Mouse (Mus musculus) forebrain, embryonic 15.5 days (tissue): ENCODE measurements around the gene Ltf. TPM values are rescaled to one million over a fixed set of nuclear protein-coding genes. Genes with fewer than 3 reads are reported as not detected.

ENCODE experiments used
- ATAC-seq: fragments of 200-750 bp; cut with Nextera tagmentation; replicated peaks from 2 replicates; pipeline ENCODE4 v1.8.0; 2017; ENCODE audit warnings: mild to moderate bottlenecking, moderate TSS enrichment, moderate library complexity
- H3K27ac ChIP-seq: fragments of 300-500 bp; sonication (generic); replicated peaks from 2 replicates; pipeline ENCODE4 v1.5.1; 2015; ENCODE audit warnings: mild to moderate bottlenecking, inconsistent platforms
- H3K27me3 ChIP-seq: fragments of 300-500 bp; sonication (generic); 2 replicates; pipeline ENCODE4 v1.6.1; 2015; ENCODE audit warnings: inconsistent platforms
- H3K36me3 ChIP-seq: fragments of 300-500 bp; sonication (generic); 2 replicates; pipeline ENCODE4 v1.6.1; 2015; ENCODE audit warnings: mild to moderate bottlenecking, inconsistent platforms
- H3K4me1 ChIP-seq: fragments of 300-500 bp; sonication (generic); 2 replicates; pipeline ENCODE4 v1.6.1; 2015; ENCODE audit warnings: inconsistent platforms
- H3K4me2 ChIP-seq: fragments of 300-500 bp; sonication (generic); replicated peaks from 2 replicates; pipeline ENCODE4 v1.6.1; 2015; ENCODE audit warnings: mild to moderate bottlenecking, inconsistent platforms
- H3K4me3 ChIP-seq: fragments of 300-500 bp; sonication (generic); 2 replicates; pipeline ENCODE4 v1.5.1; 2015; ENCODE audit warnings: mild to moderate bottlenecking, inconsistent platforms
- H3K9ac ChIP-seq: fragments of 300-500 bp; sonication (generic); replicated peaks from 2 replicates; pipeline ENCODE4 v1.6.1; 2015; ENCODE audit warnings: mild to moderate bottlenecking, inconsistent platforms
- H3K9me3 ChIP-seq: fragments of 300-500 bp; sonication (generic); 2 replicates; pipeline ENCODE4 v1.6.1; 2016; ENCODE audit warnings: inconsistent platforms
- WGBS: fragments of 180-500 bp; shearing (Covaris S2); methylation state at CpG from one replicate; pipeline ENCODE4 v1.1.7; 2015; ENCODE audit warnings: mixed read lengths; 5-methylcytosine and 5-hydroxymethylcytosine counted together
- polyA plus RNA-seq: library from polyadenylated mRNA; unstranded; fragments of >200 nt; fragmentation: Nextera tagmentation; extraction: Ambion mirVana; gene quantifications from 2 replicates; pipeline ENCODE4 v1.2.1, GENCODE M21; 2015

Ltf gene
- polyA plus RNA-seq, 1 experiment from 2014 or later, result 0.64 TPM

- ATAC-seq, result no peak
- H3K4me1 ChIP-seq, result no peaks in the 10 kb centered on the region
- H3K36me3 ChIP-seq, result no peaks in the 10 kb centered on the region
- no peaks in the 10 kb centered on the region for H3K27me3 ChIP-seq
- 5% methylated on average over 5 of the region's 5 CpGs for WGBS
- H3K4me2 ChIP-seq, result no peak overlapping the region
- no peak overlapping the region for H3K9ac ChIP-seq
- no peaks in the 10 kb centered on the region for H3K9me3 ChIP-seq
- H3K27ac ChIP-seq, result no peak overlapping the region
- no peak overlapping the region for H3K4me3 ChIP-seq
Measured at GRCm38 (mm10) chr9:110997245-110997644, 21.8 kb upstream of the Ltf start.

- Histone ChIP-seq H3K4me2 (no peak overlapping the region), H3K4me1 (no peaks in the 10 kb centered on the region), H3K27me3 (no peaks in the 10 kb centered on the region), H3K9me3 (no peaks in the 10 kb centered on the region), H3K27ac (no peak overlapping the region), H3K9ac (no peak overlapping the region), H3K36me3 (no peaks in the 10 kb centered on the region), H3K4me3 (no peak overlapping the region)
- 72% methylated on average over 2 of the region's 2 CpGs for WGBS
- no peak for ATAC-seq
Measured at GRCm38 (mm10) chr9:110999056-110999455, 20.0 kb upstream of the Ltf start.

GRCm38 (mm10) chr9:110999856-111000255, 19.2 kb upstream of the Ltf start:
- no peaks in the 10 kb centered on the region for H3K9me3 ChIP-seq
- WGBS, result 83% methylated on average over 10 of the region's 10 CpGs

GRCm38 (mm10) chr9:111001621-111002020, 17.4 kb upstream of the Ltf start:
- WGBS, result 86% methylated on average over 12 of the region's 12 CpGs
- no peaks in the 10 kb centered on the region for H3K9me3 ChIP-seq
- H3K27me3 ChIP-seq, result no peaks in the 10 kb centered on the region
- H3K4me2 ChIP-seq, result no peak overlapping the region
- no peak overlapping the region for H3K27ac ChIP-seq
- no peaks in the 10 kb centered on the region for H3K4me1 ChIP-seq
- no peaks in the 10 kb centered on the region for H3K36me3 ChIP-seq
- no peak overlapping the region for H3K9ac ChIP-seq
- H3K4me3 ChIP-seq, result no peak overlapping the region
- ATAC-seq, result no peak

More at GRCm38 (mm10) chr9:110999856-111000255, 19.2 kb upstream of the Ltf start:
- H3K9ac ChIP-seq, result no peak overlapping the region
- H3K36me3 ChIP-seq, result no peaks in the 10 kb centered on the region
- no peak for ATAC-seq
- no peak overlapping the region for H3K4me2 ChIP-seq
- no peaks in the 10 kb centered on the region for H3K27me3 ChIP-seq
- H3K27ac ChIP-seq, result no peak overlapping the region
- no peak overlapping the region for H3K4me3 ChIP-seq
- H3K4me1 ChIP-seq, result no peaks in the 10 kb centered on the region

- H3K4me1 ChIP-seq, result no peaks in the 10 kb centered on the region
- WGBS, result 86% methylated on average over 9 of the region's 9 CpGs
- no peak overlapping the region for H3K4me3 ChIP-seq
- no peaks in the 10 kb centered on the region for H3K27me3 ChIP-seq
- H3K4me2 ChIP-seq, result no peak overlapping the region
- H3K36me3 ChIP-seq, result no peaks in the 10 kb centered on the region
- no peak for ATAC-seq
- H3K9me3 ChIP-seq, result no peaks in the 10 kb centered on the region
- H3K27ac ChIP-seq, result no peak overlapping the region
- H3K9ac ChIP-seq, result no peak overlapping the region
Measured at GRCm38 (mm10) chr9:111003279-111003678, 15.8 kb upstream of the Ltf start.

GRCm38 (mm10) chr9:111006544-111006943, 12.5 kb upstream of the Ltf start:
- H3K4me1 ChIP-seq, result no peaks in the 10 kb centered on the region
- no peak overlapping the region for H3K4me2 ChIP-seq
- H3K9me3 ChIP-seq, result no peaks in the 10 kb centered on the region
- no peaks in the 10 kb centered on the region for H3K36me3 ChIP-seq
- ATAC-seq, result no peak
- H3K4me3 ChIP-seq, result no peak overlapping the region
- WGBS, result 87% methylated on average over 2 of the region's 2 CpGs
- no peak overlapping the region for H3K9ac ChIP-seq
- no peaks in the 10 kb centered on the region for H3K27me3 ChIP-seq
- H3K27ac ChIP-seq, result no peak overlapping the region

GRCm38 (mm10) chr9:111009763-111010162, 9.3 kb upstream of the Ltf start:
- no peak overlapping the region for H3K9ac ChIP-seq
- H3K36me3 ChIP-seq, result no peaks in the 10 kb centered on the region
- H3K9me3 ChIP-seq, result no peaks in the 10 kb centered on the region
- no peaks in the 10 kb centered on the region for H3K4me1 ChIP-seq
- H3K4me3 ChIP-seq, result no peak overlapping the region
- H3K4me2 ChIP-seq, result no peak overlapping the region
- H3K27ac ChIP-seq, result no peak overlapping the region
- H3K27me3 ChIP-seq, result no peaks in the 10 kb centered on the region
- no peak for ATAC-seq
- WGBS, result 68% methylated on average over 3 of the region's 3 CpGs

- Histone ChIP-seq H3K4me3 (no peak overlapping the region), H3K27me3 (no peaks in the 10 kb centered on the region), H3K27ac (no peak overlapping the region), H3K4me1 (no peaks in the 10 kb centered on the region), H3K4me2 (no peak overlapping the region), H3K9ac (no peak overlapping the region), H3K9me3 (no peaks in the 10 kb centered on the region), H3K36me3 (no peaks in the 10 kb centered on the region)
- no peak for ATAC-seq
- 88% methylated on average over 9 of the region's 9 CpGs for WGBS
Measured at GRCm38 (mm10) chr9:111011550-111011949, 7.5 kb upstream of the Ltf start.

GRCm38 (mm10) chr9:111012041-111012440, 7.0 kb upstream of the Ltf start:
- Histone ChIP-seq H3K4me2 (no peak overlapping the region), H3K27ac (no peak overlapping the region), H3K27me3 (no peaks in the 10 kb centered on the region), H3K36me3 (no peaks in the 10 kb centered on the region), H3K4me3 (no peak overlapping the region), H3K9me3 (no peaks in the 10 kb centered on the region), H3K9ac (no peak overlapping the region), H3K4me1 (no peaks in the 10 kb centered on the region)
- ATAC-seq, result no peak
- 75% methylated on average over 3 of the region's 3 CpGs for WGBS

- Histone ChIP-seq H3K4me3 (no peak overlapping the region), H3K36me3 (no peaks in the 10 kb centered on the region), H3K27ac (no peak overlapping the region), H3K9ac (no peak overlapping the region), H3K4me1 (no peaks in the 10 kb centered on the region), H3K27me3 (no peaks in the 10 kb centered on the region), H3K9me3 (no peaks in the 10 kb centered on the region), H3K4me2 (no peak overlapping the region)
- 82% methylated on average over 4 of the region's 4 CpGs for WGBS
- no peak for ATAC-seq
Measured at GRCm38 (mm10) chr9:111015658-111016057, 3.4 kb upstream of the Ltf start.

- ATAC-seq, result no peak
- Histone ChIP-seq H3K9me3 (no peaks in the 10 kb centered on the region), H3K27me3 (no peaks in the 10 kb centered on the region), H3K36me3 (no peaks in the 10 kb centered on the region), H3K9ac (no peak overlapping the region), H3K4me3 (no peak overlapping the region), H3K4me2 (no peak overlapping the region), H3K27ac (no peak overlapping the region), H3K4me1 (no peaks in the 10 kb centered on the region)
- 88% methylated on average over 10 of the region's 10 CpGs for WGBS
Measured at GRCm38 (mm10) chr9:111026791-111027190, 7.7 kb downstream of the Ltf start.

- Histone ChIP-seq H3K4me2 (no peak overlapping the region), H3K4me3 (no peak overlapping the region), H3K9ac (no peak overlapping the region), H3K36me3 (no peaks in the 10 kb centered on the region), H3K27me3 (no peaks in the 10 kb centered on the region), H3K27ac (no peak overlapping the region), H3K9me3 (no peaks in the 10 kb centered on the region), H3K4me1 (no peaks in the 10 kb centered on the region)
- 88% methylated on average over 4 of the region's 4 CpGs for WGBS
- ATAC-seq, result no peak
Measured at GRCm38 (mm10) chr9:111033717-111034116, 14.6 kb downstream of the Ltf start.

- H3K9ac ChIP-seq, result no peak overlapping the region
Measured at GRCm38 (mm10) chr9:111039966-111040365, 20.9 kb downstream of the Ltf start.

More at GRCm38 (mm10) chr9:111039966-111040365, 20.9 kb downstream of the Ltf start:
- WGBS, result 82% methylated on average over 4 of the region's 4 CpGs
- Histone ChIP-seq H3K4me1 (no peaks in the 10 kb centered on the region), H3K36me3 (no peaks in the 10 kb centered on the region), H3K4me3 (no peak overlapping the region), H3K27ac (no peak overlapping the region), H3K27me3 (no peaks in the 10 kb centered on the region), H3K4me2 (no peak overlapping the region), H3K9me3 (no peaks in the 10 kb centered on the region)
- ATAC-seq, result no peak
